Mouse (Mus musculus) testis, adult 2 months (tissue): ENCODE measurements around the gene Plscr3. TPM values are rescaled to one million over a fixed set of nuclear protein-coding genes. Genes with fewer than 3 reads are reported as not detected.

ENCODE experiments used
- H3K27ac ChIP-seq: fragments of 200-500 bp; 2 replicates; pipeline ENCODE4 v1.5.1; 2012; ENCODE audit warnings: low read depth, low read length; ENCODE audit not compliant: control insufficient read depth, insufficient read depth
- H3K27me3 ChIP-seq: fragments of 200-500 bp; 2 replicates; pipeline ENCODE4 v1.6.1; 2012; ENCODE audit warnings: mild to moderate bottlenecking, low read length, moderate library complexity; ENCODE audit not compliant: control insufficient read depth, insufficient read depth
- H3K36me3 ChIP-seq: fragments of 200-500 bp; 2 replicates; pipeline ENCODE4 v1.6.1; 2012; ENCODE audit warnings: mild to moderate bottlenecking, low read length; ENCODE audit not compliant: control insufficient read depth, insufficient read depth
- H3K4me1 ChIP-seq: fragments of 200-500 bp; 2 replicates; pipeline ENCODE4 v1.6.1; 2012; ENCODE audit warnings: low read length; ENCODE audit not compliant: control insufficient read depth, insufficient read depth
- H3K4me3 ChIP-seq: fragments of 200-500 bp; 2 replicates; pipeline ENCODE4 v1.5.1; 2012; ENCODE audit warnings: low read depth, mild to moderate bottlenecking, low read length, moderate library complexity, mixed read lengths; ENCODE audit not compliant: control insufficient read depth
- CTCF ChIP-seq: fragments of 200-500 bp; IDR thresholded peaks from 2 replicates; pipeline ENCODE4 v1.5.1; 2012; ENCODE audit warnings: low read depth, mild to moderate bottlenecking, inconsistent platforms, low read length, moderate library complexity; ENCODE audit not compliant: control insufficient read depth, insufficient read depth, insufficient replicate concordance
- POLR2A ChIP-seq: fragments of 200-500 bp; IDR thresholded peaks from 2 replicates; pipeline ENCODE4 v1.6.1; 2012; ENCODE audit warnings: low read depth, mild to moderate bottlenecking, inconsistent platforms, low read length, moderate library complexity; ENCODE audit not compliant: control insufficient read depth
- polyA plus RNA-seq: library from polyadenylated mRNA; depleted of rRNA; stranded (reverse); fragments of >200 nt; gene quantifications from 2 replicates; pipeline ENCODE4 v1.2.3, GENCODE M21; 2012

Plscr3 gene
- polyA plus RNA-seq, 1 experiment = 6.5 TPM

DNA sequence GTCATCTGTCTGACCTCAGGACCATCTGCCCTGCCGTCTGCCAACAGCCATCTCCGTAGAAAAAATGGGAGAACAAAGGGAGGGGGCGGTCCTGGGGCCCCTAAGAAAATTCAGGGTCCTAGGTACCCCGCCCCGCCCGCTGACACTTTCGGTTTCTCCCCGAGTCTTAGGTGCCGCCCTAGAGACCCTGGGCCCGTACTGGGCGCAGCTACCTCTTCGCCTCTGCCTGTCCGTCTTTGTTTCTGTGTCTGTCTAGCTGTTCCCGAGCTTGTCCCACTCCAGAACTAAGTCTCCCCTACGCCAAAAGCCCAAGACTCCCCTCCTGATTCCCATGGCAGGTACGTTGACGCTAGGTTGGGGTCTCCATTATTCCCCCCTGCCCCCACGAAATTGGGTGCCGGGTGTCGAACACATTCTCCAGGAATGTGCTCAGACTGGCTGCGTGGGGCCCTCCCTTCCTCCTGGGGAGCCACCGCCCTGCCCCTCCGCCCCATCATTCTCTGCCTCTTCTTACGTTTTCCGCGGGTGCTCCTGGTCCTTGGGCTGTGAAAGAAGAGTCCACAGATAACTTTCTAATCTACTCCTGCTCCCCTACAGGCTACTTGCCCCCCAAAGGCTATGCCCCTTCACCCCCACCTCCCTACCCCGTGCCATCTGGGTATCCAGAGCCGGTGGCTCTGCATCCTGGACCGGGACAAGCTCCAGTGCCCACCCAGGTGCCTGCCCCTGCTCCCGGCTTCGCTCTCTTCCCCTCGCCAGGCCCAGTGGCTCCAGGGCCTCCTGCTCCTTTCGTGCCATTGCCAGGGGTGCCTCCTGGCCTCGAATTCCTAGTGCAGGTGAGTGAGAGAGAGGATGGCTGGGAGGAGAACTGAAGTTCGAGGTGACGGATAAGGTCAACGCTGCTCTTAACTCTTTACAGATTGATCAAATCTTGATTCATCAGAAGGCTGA lies 837 bp downstream of the Plscr3 start:
- TF ChIP-seq CTCF = no peak
- no peak for TF ChIP-seq POLR2A
- no peaks in the 10 kb centered on the region for H3K27me3 ChIP-seq
- H3K4me3 ChIP-seq = peak overlapping the region; percentile 86
- H3K4me1 ChIP-seq = peaks cover 6% of the 10 kb centered on the region
- H3K36me3 ChIP-seq = no peaks in the 10 kb centered on the region
- H3K27ac ChIP-seq = no peak overlapping the region

DNA sequence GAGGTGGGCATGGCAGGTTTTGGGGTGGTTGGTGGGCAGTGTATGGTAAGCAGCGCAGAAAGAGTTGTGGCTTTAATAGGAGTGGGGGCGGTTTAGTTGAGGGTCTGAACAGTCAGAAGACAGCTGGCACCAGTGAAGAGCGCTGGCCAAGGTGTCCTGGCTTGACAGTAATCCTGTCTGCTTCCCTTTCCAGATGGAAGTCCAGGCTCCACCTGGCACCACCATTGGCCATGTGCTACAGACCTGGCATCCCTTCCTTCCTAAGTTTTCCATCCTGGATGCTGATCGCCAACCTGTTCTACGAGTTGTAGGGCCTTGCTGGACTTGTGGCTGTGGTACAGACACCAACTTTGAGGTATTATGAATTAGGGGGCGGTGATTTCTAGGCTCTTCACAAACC lies 1.8 kb downstream of the Plscr3 start:
- Histone ChIP-seq H3K4me1 (peaks cover 6% of the 10 kb centered on the region), H3K27me3 (no peaks in the 10 kb centered on the region), H3K4me3 (no peak overlapping the region), H3K36me3 (no peaks in the 10 kb centered on the region), H3K27ac (no peak overlapping the region)
- TF ChIP-seq POLR2A (no peak), CTCF (no peak)

DNA sequence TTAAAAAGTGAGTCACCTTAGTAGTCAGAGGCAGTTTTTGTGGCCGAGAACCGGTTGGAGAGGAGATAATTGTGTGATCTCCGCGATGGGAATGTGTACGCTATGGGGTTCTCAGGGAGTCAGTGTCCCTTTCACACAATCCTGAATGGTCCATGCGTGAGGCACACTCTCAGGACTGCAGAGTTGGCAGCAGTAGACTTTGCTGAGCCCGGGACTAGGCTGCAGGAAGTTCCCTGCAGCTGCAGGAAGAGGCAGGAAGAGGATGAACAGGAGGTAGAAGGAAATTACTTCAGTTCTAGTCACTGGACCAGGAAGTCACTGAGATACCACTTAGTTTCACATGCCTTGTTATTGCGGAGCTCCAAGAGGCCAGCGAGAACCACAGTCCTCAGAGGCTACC lies 3.0 kb downstream of the Plscr3 start:
- Histone ChIP-seq H3K4me1 (peaks cover 6% of the 10 kb centered on the region), H3K36me3 (no peaks in the 10 kb centered on the region), H3K27me3 (no peaks in the 10 kb centered on the region), H3K27ac (no peak overlapping the region), H3K4me3 (no peak overlapping the region)
- TF ChIP-seq CTCF (no peak), POLR2A (no peak)

DNA sequence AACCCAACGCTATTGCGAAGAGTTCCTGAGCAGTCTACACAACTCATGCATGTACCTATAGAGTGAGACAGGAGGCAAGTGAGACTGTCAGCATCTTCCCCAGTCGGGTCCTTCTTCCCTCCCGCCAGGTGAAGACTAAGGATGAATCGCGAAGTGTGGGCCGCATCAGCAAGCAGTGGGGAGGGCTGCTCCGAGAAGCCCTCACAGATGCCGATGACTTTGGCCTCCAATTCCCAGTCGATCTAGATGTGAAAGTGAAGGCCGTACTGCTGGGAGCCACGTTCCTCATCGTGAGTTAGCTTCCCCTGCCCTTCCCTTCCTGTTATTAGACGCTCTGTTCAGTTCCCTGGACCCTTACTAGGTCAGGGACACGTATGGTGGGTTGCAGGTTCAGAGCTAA lies 3.7 kb downstream of the Plscr3 start:
- Histone ChIP-seq H3K36me3 (no peaks in the 10 kb centered on the region), H3K27me3 (no peaks in the 10 kb centered on the region), H3K27ac (no peak overlapping the region), H3K4me1 (peaks cover 9% of the 10 kb centered on the region), H3K4me3 (no peak overlapping the region)
- TF ChIP-seq CTCF (no peak), POLR2A (no peak)

DNA sequence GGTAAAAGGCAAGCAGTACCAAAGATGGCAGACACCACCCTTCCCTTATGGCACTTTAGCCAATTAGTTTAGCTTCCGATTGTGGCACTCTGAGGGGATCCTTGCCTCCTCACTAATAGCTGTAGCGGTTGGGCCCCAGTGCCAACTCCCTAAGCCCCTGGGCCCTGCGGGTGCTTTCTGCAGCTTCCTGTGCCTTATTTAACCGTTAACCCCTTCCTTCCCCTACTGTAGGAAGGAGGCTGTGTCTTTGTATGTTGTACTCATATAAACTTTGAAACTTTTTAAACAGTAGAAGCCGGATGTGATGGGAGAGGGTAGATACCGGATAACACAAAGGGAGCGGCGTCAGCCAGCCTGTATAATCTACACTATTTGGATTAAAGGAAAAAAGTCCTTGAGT lies 4.6 kb downstream of the Plscr3 start:
- TF ChIP-seq CTCF = no peak
- no peak for TF ChIP-seq POLR2A
- Histone ChIP-seq H3K36me3 (no peaks in the 10 kb centered on the region), H3K27me3 (no peaks in the 10 kb centered on the region), H3K4me3 (no peak overlapping the region), H3K27ac (no peak overlapping the region), H3K4me1 (peaks cover 16% of the 10 kb centered on the region)

DNA sequence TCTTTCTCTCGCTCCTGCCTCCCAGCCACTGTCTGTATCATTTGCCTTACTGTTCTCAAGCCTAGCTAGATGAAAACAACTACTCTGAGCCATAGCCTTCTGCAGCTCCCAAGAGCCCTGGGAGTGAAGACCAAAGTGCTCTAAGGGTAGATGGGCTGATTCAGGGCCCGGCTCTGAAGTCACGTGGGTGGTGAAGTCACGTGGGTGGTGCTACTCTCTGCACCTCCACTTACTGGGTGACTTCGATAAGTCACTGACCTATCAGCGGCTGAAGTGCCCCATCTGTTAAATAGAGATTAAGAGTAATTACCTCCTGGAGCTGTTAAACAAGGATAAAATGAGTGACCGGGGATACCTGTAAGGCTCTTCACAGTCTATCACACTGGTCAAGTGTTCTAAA lies 7.8 kb downstream of the Plscr3 start:
- H3K4me3 ChIP-seq = no peak overlapping the region
- peaks cover 12% of the 10 kb centered on the region for H3K4me1 ChIP-seq
- no peaks in the 10 kb centered on the region for H3K27me3 ChIP-seq
- no peak for TF ChIP-seq CTCF
- no peaks in the 10 kb centered on the region for H3K36me3 ChIP-seq
- H3K27ac ChIP-seq = no peak overlapping the region

DNA sequence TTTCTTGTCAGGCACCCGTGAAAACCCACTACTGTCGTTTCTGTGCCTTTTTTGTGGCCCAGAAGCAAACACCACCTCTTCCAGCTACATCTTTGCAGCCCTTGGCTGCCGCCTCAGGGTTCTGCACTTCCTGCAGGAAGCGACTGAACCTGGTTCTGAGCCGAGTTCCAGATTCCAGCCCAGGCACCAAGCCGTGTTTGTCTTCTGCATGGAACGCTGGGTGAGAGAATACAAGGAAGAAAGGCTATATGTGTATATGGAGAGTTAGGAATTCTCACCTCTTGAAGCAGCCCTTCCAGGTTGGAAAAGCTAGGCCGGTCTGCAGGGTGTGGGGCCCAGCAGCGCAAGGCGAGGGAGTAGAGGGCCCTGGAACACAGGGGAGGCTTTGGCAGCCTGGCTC lies 8.5 kb downstream of the Plscr3 start:
- no peaks in the 10 kb centered on the region for H3K27me3 ChIP-seq
- H3K4me1 ChIP-seq = peaks cover 12% of the 10 kb centered on the region
- no peaks in the 10 kb centered on the region for H3K36me3 ChIP-seq
- no peak overlapping the region for H3K27ac ChIP-seq
- TF ChIP-seq POLR2A (no peak), CTCF (no peak)
- H3K4me3 ChIP-seq = no peak overlapping the region
